In the genomic region with DNA sequence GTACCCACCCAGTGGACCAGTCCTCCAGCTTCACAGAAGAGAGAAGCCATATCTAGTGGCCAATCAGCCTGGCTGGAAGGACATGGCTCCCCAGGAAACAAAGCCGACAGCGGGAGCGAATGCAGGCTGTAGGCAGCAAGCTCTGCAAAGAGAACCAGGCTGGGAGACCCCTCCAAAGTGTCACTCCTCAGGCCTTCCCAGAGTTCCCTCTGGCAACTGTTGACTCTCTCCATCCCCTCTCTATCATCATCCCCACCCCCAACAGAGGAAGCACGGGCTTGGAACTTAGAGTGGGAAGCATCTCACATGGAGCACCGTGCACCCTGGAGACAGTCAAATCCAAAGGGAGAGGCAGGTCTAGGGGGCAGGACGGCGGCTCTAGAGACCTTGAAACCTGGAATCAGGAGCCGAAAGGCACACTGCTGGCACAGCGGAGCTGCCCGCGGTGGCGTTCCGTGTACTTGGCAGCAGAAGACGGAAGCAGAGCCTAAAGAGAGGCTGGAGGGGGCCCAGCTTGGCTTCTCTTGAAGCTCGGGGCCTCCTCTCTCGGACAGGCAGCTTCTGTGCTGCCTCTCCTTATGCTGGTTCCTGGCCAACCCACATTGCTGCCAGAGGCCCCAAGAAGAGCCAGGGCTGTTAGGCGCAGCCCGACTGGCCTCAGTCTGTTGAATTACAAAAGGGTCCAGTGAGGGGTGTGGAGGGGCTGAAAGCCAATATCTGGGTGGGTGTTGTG, we compare ENCODE assay signal across 10 mouse cellular contexts. TPM values are rescaled to one million over a fixed set of nuclear protein-coding genes. Genes with fewer than 3 reads are reported as not detected.
DNase-seq lines count a peak whose midpoint lies in the region; ATAC-seq lines count a peak whose summit lies in the region.
"Had no signal": no experiment of that assay in that cellular context is flagged by ENCODE, and none has a peak within 500 bp of the region (broad histone marks: within the 10 kb centered on the region; RNA-seq: fewer than 3 reads in every experiment).

No protein-coding gene starts in this region.

- no peak overlapping the region for H3K27ac ChIP-seq in heart, embryonic 12.5 days (ENCODE audit: poor library complexity, severe bottlenecking)
- peak overlapping the region; percentile 64 for H3K27ac ChIP-seq in midbrain, embryonic 15.5 days
- H3K27ac ChIP-seq: embryonic facial prominence, embryonic 12.5 days had no signal

- no peak for ATAC-seq in heart, embryonic 12.5 days (ENCODE audit: insufficient number of reproducible peaks, low FRiP score)
- ATAC-seq in midbrain, embryonic 15.5 days (replicated peaks), result peak; percentile 32; the same call in 1 of the 2 replicates

- H3K4me1 ChIP-seq in heart, embryonic 12.5 days (replicated peaks), result peaks cover 48% of the 10 kb centered on the region
- H3K4me1 ChIP-seq in midbrain, embryonic 15.5 days, result peaks cover 22% of the 10 kb centered on the region

- H3K4me3 ChIP-seq in heart, embryonic 12.5 days, result no peak overlapping the region
- H3K4me3 ChIP-seq in midbrain, embryonic 15.5 days, result no peak overlapping the region
- H3K4me3 ChIP-seq: embryonic facial prominence, embryonic 12.5 days; myocyte had no signal

- 65% methylated on average over 18 of the region's 18 CpGs for WGBS in heart, embryonic 12.5 days
- WGBS in midbrain, embryonic 15.5 days, result 65% methylated on average over 18 of the region's 18 CpGs

- no peak overlapping the region for H3K9ac ChIP-seq in heart, embryonic 12.5 days
- no peak overlapping the region for H3K9ac ChIP-seq in midbrain, embryonic 15.5 days
- H3K9ac ChIP-seq: embryonic facial prominence, embryonic 12.5 days had no signal

- H3K9me3 ChIP-seq in heart, embryonic 12.5 days (replicated peaks), result peaks cover 7% of the 10 kb centered on the region; the same call in 1 of the 2 replicates
- H3K9me3 ChIP-seq in midbrain, embryonic 15.5 days, result no peaks in the 10 kb centered on the region
- H3K9me3 ChIP-seq: embryonic facial prominence, embryonic 12.5 days had no signal

- DNase-seq in heart, adult 11 months, result peak; percentile 97
- peak; percentile 81 for DNase-seq in cerebellum, adult 9-10 months
- peak; percentile 33 to 64 for DNase-seq in gastrocnemius, postnatal 4 days (ENCODE audit: low spot score in 2 of 2)
- DNase-seq in left cerebral cortex, adult 18-20 months (ENCODE audit: low spot score in 2 of 2), result peak; percentile 22 to 51
- no peak for DNase-seq in spleen, postnatal 10 days (ENCODE audit: low spot score in 2 of 2)
- DNase-seq in thymus, postnatal 10 days (ENCODE audit: low spot score in 2 of 2), result no peak

- no peaks in the 10 kb centered on the region for H3K27me3 ChIP-seq in heart, embryonic 12.5 days (replicated peaks)
- H3K27me3 ChIP-seq in midbrain, embryonic 15.5 days (replicated peaks), result no peaks in the 10 kb centered on the region
- H3K27me3 ChIP-seq: embryonic facial prominence, embryonic 12.5 days had no signal

- H3K36me3 ChIP-seq in heart, embryonic 12.5 days, result 0 out of 2 replicates have a peak, but pooled peaks cover 4% of the 10 kb centered on the region
- H3K36me3 ChIP-seq in midbrain, embryonic 15.5 days (replicated peaks), result no peaks in the 10 kb centered on the region
- H3K36me3 ChIP-seq: embryonic facial prominence, embryonic 12.5 days had no signal

- no peak overlapping the region for H3K4me2 ChIP-seq in heart, embryonic 12.5 days
- H3K4me2 ChIP-seq in midbrain, embryonic 15.5 days, result no peak overlapping the region
- H3K4me2 ChIP-seq: embryonic facial prominence, embryonic 12.5 days had no signal

RNA-seq across cellular contexts. Expression of a gene that starts 41.3 kb away (rescaled TPM):
- polyA plus RNA-seq in heart, embryonic 12.5 days (2016; fragmentation: Nextera tagmentation; extraction: Ambion mirVana), result 12.0 and 12.2 TPM in 2 replicates
- under 1 TPM; 0.34 to 0.47 TPM for total RNA-seq in gastrocnemius, postnatal 4 days (2021)
- total RNA-seq in left cerebral cortex, adult 18-20 months (2021), result 10 to 100 TPM; 65.7 to 75.3 TPM
- 10.3 and 10.5 TPM in 2 replicates for polyA plus RNA-seq in midbrain, embryonic 15.5 days (2015; fragmentation: Nextera tagmentation; extraction: Ambion mirVana)
- polyA plus RNA-seq: myocyte had no signal

Comparison
In these comparisons a context has a peak if more than half of its experiments do, and no peak if none do; other contexts are left out.
1. DNase-seq: peak in heart, adult 11 months (single experiment), cerebellum, adult 9-10 months (single experiment), gastrocnemius, postnatal 4 days (2 of 2) and left cerebral cortex, adult 18-20 months (2 of 2); none in spleen, postnatal 10 days (0 of 2) and thymus, postnatal 10 days (0 of 2).
2. RNA of a gene that starts 41.3 kb away (total RNA-seq): 65.7 to 75.3 TPM in left cerebral cortex, adult 18-20 months; 0.34 to 0.47 TPM in gastrocnemius, postnatal 4 days; every median in the first group is over 10 times any median in the second.